Mouse (Mus musculus) forebrain, postnatal 0 days (tissue): ENCODE measurements around the gene 2610318N02Rik. TPM values are rescaled to one million over a fixed set of nuclear protein-coding genes. Genes with fewer than 3 reads are reported as not detected.

Experiments
- ATAC-seq: fragments of 200-750 bp; cut with Nextera tagmentation; 2 replicates; pipeline ENCODE4 v1.8.0; 2017; ENCODE audit warnings: mild to moderate bottlenecking, moderate library complexity
- DNase-seq: peaks from one replicate; pipeline ENCODE4 v3.0.0-alpha.2; 2015
- H3K27ac ChIP-seq: fragments of 300-500 bp; sonication (generic); 2 replicates; pipeline ENCODE4 v1.5.1; 2014; ENCODE audit warnings: low read depth, mild to moderate bottlenecking, antibody characterized with exemption, low read length, moderate library complexity, mixed read lengths
- H3K27me3 ChIP-seq: fragments of 300-500 bp; sonication (generic); 2 replicates; pipeline ENCODE4 v1.6.1; 2014; ENCODE audit warnings: mild to moderate bottlenecking, low read length, mixed read lengths; ENCODE audit not compliant: insufficient read depth
- H3K36me3 ChIP-seq: fragments of 300-500 bp; sonication (generic); 2 replicates; pipeline ENCODE4 v1.6.1; 2014; ENCODE audit warnings: mild to moderate bottlenecking, moderate library complexity; ENCODE audit not compliant: insufficient read depth
- H3K4me1 ChIP-seq: fragments of 300-500 bp; sonication (generic); 2 replicates; pipeline ENCODE4 v1.6.1; 2014; ENCODE audit warnings: antibody characterized with exemption; ENCODE audit not compliant: insufficient read depth
- H3K4me2 ChIP-seq: fragments of 300-500 bp; sonication (generic); 2 replicates; pipeline ENCODE4 v1.6.1; 2014; ENCODE audit warnings: low read depth, mild to moderate bottlenecking, moderate library complexity
- H3K4me3 ChIP-seq: fragments of 300-500 bp; sonication (generic); 2 replicates; pipeline ENCODE4 v1.5.1; 2014; ENCODE audit warnings: low read depth, low read length, mixed read lengths
- H3K9ac ChIP-seq: fragments of 300-500 bp; sonication (generic); 2 replicates; pipeline ENCODE4 v1.6.1; 2014; ENCODE audit warnings: mild to moderate bottlenecking
- H3K9me3 ChIP-seq: fragments of 300-500 bp; sonication (generic); 2 replicates; pipeline ENCODE4 v1.6.1; 2016; ENCODE audit warnings: low read length
- CTCF ChIP-seq: sonication (generic); IDR thresholded peaks from 2 replicates; pipeline ENCODE4 v1.5.1; 2016; ENCODE audit warnings: antibody characterized with exemption, control low read depth, low read depth
- WGBS: fragments of 180-500 bp; shearing (Covaris S2); extraction: QIAGEN DNeasy Blood & Tissue Kit; methylation state at CpG from one replicate; pipeline ENCODE4 v1.1.7; 2014; 5-methylcytosine and 5-hydroxymethylcytosine counted together
- polyA plus RNA-seq: library from polyadenylated mRNA; unstranded; fragments of >200 nt; fragmentation: Nextera tagmentation; extraction: Ambion mirVana; gene quantifications from 2 replicates; pipeline ENCODE4 v1.2.1, GENCODE M21; 2015
- total RNA-seq: library from RNA; depleted of rRNA; stranded (reverse); fragments of >200 nt; gene quantifications from 2 replicates; pipeline ENCODE4 v1.2.3, GENCODE M21; 2014

Gene 2610318N02Rik
- total and polyA plus RNA-seq, 2 experiments from 2014 or later, result 3.8 to 10.1 TPM

- Histone ChIP-seq H3K4me1 (peaks cover 8% of the 10 kb centered on the region; the same call in 1 of the 2 replicates), H3K4me2 (peak within 1 kb of the TSS; percentile 74), H3K27me3 (no peaks in the 10 kb centered on the region), H3K4me3 (peak within 1 kb of the TSS; percentile 80), H3K36me3 (peaks cover 4% of the 10 kb centered on the region), H3K27ac (peak within 1 kb of the TSS; percentile 46; the same call in 1 of the 2 replicates), H3K9ac (peak within 1 kb of the TSS; percentile 63), H3K9me3 (no peaks in the 10 kb centered on the region)
- TF ChIP-seq CTCF, result no peak
- 11% methylated on average over 38 of the region's 38 CpGs for WGBS
- peak; percentile 84 for DNase-seq
- peak; percentile 91 for ATAC-seq
These were observed 13.9 kb downstream of the 2610318N02Rik start, which contains the start of gene Ppil2 for GRCm38 (mm10) chr16:17110771-17111743. TSS of gene Ppil2 (minus strand) at chr16:17111257.

GRCm38 (mm10) chr16:17104600-17104999 is 20.4 kb downstream of the 2610318N02Rik start:
- H3K27ac ChIP-seq, result no peak overlapping the region

GRCm38 (mm10) chr16:17102630-17103220 is 22.2 kb downstream of the 2610318N02Rik start:
- DNase-seq (peak; percentile 41), ATAC-seq (peak; percentile 49; the same call in 1 of the 2 replicates)
- H3K9me3 ChIP-seq, result no peaks in the 10 kb centered on the region
- H3K27ac ChIP-seq, result no peak overlapping the region
- H3K4me3 ChIP-seq, result no peak overlapping the region
- no peak overlapping the region for H3K9ac ChIP-seq
- WGBS, result 37% methylated on average over 7 of the region's 7 CpGs
- no peak for TF ChIP-seq CTCF
- H3K36me3 ChIP-seq, result peaks cover 60% of the 10 kb centered on the region
- no peaks in the 10 kb centered on the region for H3K4me1 ChIP-seq
- no peaks in the 10 kb centered on the region for H3K27me3 ChIP-seq
- no peak overlapping the region for H3K4me2 ChIP-seq

More at GRCm38 (mm10) chr16:17104600-17104999, 20.4 kb downstream of the 2610318N02Rik start:
- ATAC-seq, result no peak
- DNase-seq, result no peak
- no peak for TF ChIP-seq CTCF
- Histone ChIP-seq H3K4me2 (no peak overlapping the region), H3K4me3 (no peak overlapping the region), H3K9ac (no peak overlapping the region), H3K9me3 (no peaks in the 10 kb centered on the region), H3K27me3 (no peaks in the 10 kb centered on the region), H3K4me1 (no peaks in the 10 kb centered on the region), H3K36me3 (peaks cover 52% of the 10 kb centered on the region)
- 68% methylated on average over 4 of the region's 4 CpGs for WGBS

GRCm38 (mm10) chr16:17096938-17097337 is 28.0 kb downstream of the 2610318N02Rik start:
- DNase-seq (no peak), ATAC-seq (no peak)
- TF ChIP-seq CTCF, result no peak
- Histone ChIP-seq H3K4me1 (no peaks in the 10 kb centered on the region), H3K9ac (no peak overlapping the region), H3K27ac (no peak overlapping the region), H3K4me3 (no peak overlapping the region), H3K36me3 (peaks cover 70% of the 10 kb centered on the region), H3K9me3 (no peaks in the 10 kb centered on the region), H3K4me2 (no peak overlapping the region), H3K27me3 (no peaks in the 10 kb centered on the region)
- 95% methylated on average over 3 of the region's 3 CpGs for WGBS

GRCm38 (mm10) chr16:17088346-17088745 is 36.6 kb downstream of the 2610318N02Rik start:
- no peak overlapping the region for H3K27ac ChIP-seq
- no peaks in the 10 kb centered on the region for H3K4me1 ChIP-seq
- H3K4me2 ChIP-seq, result no peak overlapping the region
- 61% methylated on average over 3 of the region's 3 CpGs for WGBS
- H3K4me3 ChIP-seq, result no peak overlapping the region
- no peaks in the 10 kb centered on the region for H3K27me3 ChIP-seq
- H3K9ac ChIP-seq, result no peak overlapping the region
- peak; percentile 36; the same call in 1 of the 2 replicates for TF ChIP-seq CTCF
- DNase-seq, result peak; percentile 46
- no peaks in the 10 kb centered on the region for H3K9me3 ChIP-seq
- peaks cover 92% of the 10 kb centered on the region for H3K36me3 ChIP-seq
- 0 out of 2 replicates have a peak, but pooled peaks have one; percentile 19 for ATAC-seq

GRCm38 (mm10) chr16:17086669-17087193 is 38.2 kb downstream of the 2610318N02Rik start:
- Histone ChIP-seq H3K4me2 (no peak overlapping the region), H3K4me3 (no peak overlapping the region), H3K36me3 (peaks cover 93% of the 10 kb centered on the region), H3K4me1 (no peaks in the 10 kb centered on the region), H3K27ac (no peak overlapping the region), H3K27me3 (no peaks in the 10 kb centered on the region), H3K9ac (no peak overlapping the region), H3K9me3 (no peaks in the 10 kb centered on the region)
- WGBS, result 71% methylated on average over 13 of the region's 13 CpGs
- DNase-seq, result no peak
- TF ChIP-seq CTCF, result no peak
- no peak for ATAC-seq
